Mouse (Mus musculus) brain, embryonic 18.5 days (tissue): ENCODE results near the gene R3hdm1.

Source experiments
- DNase-seq: peaks from one replicate; pipeline ENCODE4 v3.0.0-alpha.2; 2012; ENCODE audit warnings: low read depth, low spot score

Gene R3hdm1

GRCm38 (mm10) chr1:128284157-128284690 is 181.1 kb downstream of the R3hdm1 start:
- no peak for DNase-seq

GRCm38 (mm10) chr1:128285136-128285535 is 182.0 kb downstream of the R3hdm1 start:
- no peak for DNase-seq
